Mouse (Mus musculus) C3H10T1/2 (cell line): ENCODE measurements around the gene Ctxn2. TPM values are rescaled to one million over a fixed set of nuclear protein-coding genes. Genes with fewer than 3 reads are reported as not detected.

Experiments
- polyA plus RNA-seq, 2 experiments: library from polyadenylated mRNA; unstranded; fragments of >200 nt; fragmentation: generic; extraction: Trizol; gene quantifications; one replicate each; pipeline ENCODE4 v1.2.1; 2012; ENCODE audit warnings: missing spikeins in 2 of 2

Gene Ctxn2
- polyA plus RNA-seq, result not detected

DNA sequence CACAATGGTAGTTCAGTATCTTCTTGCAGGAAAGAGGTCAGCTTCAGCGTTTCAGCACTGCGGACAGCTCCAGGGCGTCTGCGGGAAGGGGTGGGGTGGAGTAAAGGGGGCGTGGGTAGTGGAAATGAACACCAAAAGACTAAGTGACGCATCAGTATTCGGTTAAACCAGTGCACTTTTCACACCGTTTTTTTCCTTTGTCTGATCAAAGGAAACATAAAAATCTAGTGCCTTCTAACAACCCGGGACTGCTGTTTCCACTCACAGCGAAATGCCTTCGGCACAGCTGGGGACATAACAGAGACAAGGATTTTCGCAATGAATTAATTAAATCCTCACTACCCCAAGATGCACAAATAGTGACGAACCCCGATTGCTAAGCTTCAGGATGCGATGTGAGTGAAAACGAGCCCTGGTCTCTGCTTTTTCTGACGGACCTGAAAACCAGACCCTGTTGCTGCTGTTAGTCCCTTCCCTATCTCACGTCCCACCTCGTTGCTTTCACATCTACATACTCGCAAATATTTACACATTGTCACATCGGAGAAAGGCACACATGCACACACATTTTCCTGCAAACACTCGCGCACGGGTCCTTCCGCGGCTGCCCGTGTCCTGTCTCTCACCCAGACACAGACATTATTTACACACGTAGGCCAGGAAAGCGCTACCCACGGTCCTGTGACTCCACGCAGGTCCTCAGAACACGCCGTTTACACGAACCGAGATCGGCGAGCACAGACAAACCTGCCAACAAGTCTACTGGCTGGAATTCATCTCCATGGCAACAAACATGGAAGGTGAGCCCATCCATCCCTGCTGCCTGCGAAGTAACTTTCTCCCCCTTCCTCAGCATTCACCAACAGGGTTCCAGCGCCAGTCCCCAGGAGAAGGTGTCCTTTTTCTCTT is at the start of gene Ctxn2:
Gene Ctxn2 (plus strand): TSS at position 790 of the 909 bp plus-strand sequence.

DNA sequence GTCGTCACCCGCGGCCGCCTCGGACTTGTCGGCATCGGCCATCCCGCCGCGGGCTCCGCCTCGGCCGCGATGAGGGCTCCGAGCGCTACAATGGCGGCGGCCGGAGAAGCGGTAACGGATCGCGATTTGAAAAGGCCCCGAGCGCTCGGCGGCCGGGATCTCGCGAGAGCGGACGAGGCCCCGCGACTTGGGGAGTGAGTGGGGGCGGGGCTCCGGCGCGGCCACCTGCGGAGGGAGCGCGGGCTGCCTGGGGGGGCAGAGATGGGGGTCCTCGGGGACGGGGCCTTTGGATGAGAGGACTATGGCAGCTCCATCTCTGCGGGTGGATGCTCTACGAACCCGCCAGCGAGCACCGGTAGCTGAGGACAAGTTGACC is 13.0 kb upstream of the Ctxn2 start, which contains the start of gene Myef2:
Gene Myef2 (minus strand): TSS at position 185 of the 376 bp plus-strand sequence.

DNA sequence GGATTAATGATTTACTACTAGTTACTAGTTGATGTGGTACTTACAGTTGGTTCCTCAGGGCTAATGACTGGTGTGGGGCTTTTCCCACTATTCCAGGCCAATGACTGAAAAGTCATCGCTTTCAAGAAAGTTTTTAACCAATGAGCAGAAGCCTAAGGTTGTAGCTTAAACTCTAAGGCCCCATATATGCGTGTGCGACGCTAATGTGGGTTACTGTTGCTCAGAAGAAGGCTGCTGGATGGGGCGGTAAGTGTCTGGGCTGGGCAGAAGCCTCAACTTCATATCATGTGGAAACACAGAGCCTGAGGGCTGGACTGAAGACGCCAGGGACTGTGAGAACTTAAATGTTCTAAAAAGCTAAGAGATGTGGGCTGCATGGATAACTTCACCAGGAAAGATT is 15.9 kb downstream of the Ctxn2 start, which contains the start of gene Slc12a1:
Gene Slc12a1 (plus strand): TSS at position 118 of the 400 bp plus-strand sequence.

Other genes with a start within 250 kb of the Ctxn2 start
- gene Slc24a5, start 68.6 kb upstream of the Ctxn2 start, polyA plus RNA-seq, result not detected
- 1 to 10 TPM in 1 of 2 experiments, under 1 TPM in 1; 0.80 to 8.9 TPM for gene Myef2, start 13.0 kb upstream of the Ctxn2 start, polyA plus RNA-seq
- not detected for gene Slc12a1, start 15.8 kb downstream of the Ctxn2 start, polyA plus RNA-seq
- 10 to 100 TPM; 30.8 to 53.6 TPM for gene Dut, start 110.5 kb downstream of the Ctxn2 start, polyA plus RNA-seq